Mouse (Mus musculus) midbrain, embryonic 11.5 days (tissue): ENCODE data around the gene Eps8l3. TPM values are rescaled to one million over a fixed set of nuclear protein-coding genes. Genes with fewer than 3 reads are reported as not detected.

Experiments used
- ATAC-seq: fragments of 200-750 bp; cut with Nextera tagmentation; 2 replicates; pipeline ENCODE4 v1.8.0; 2017; ENCODE audit warnings: moderate TSS enrichment, moderate library complexity; ENCODE audit not compliant: low FRiP score
- DNase-seq: peaks from one replicate; pipeline ENCODE4 v3.0.0; 2015; ENCODE audit warnings: low spot score; ENCODE audit errors: missing footprints
- H3K27ac ChIP-seq: fragments of 300-500 bp; sonication (generic); 2 replicates; pipeline ENCODE4 v1.5.1; 2014; ENCODE audit warnings: low read depth, low read length
- H3K27me3 ChIP-seq: fragments of 300-500 bp; sonication (generic); 2 replicates; pipeline ENCODE4 v1.6.1; 2014; ENCODE audit warnings: mild to moderate bottlenecking, low read length, moderate library complexity, mixed read lengths; ENCODE audit not compliant: control insufficient read depth, insufficient read depth
- H3K36me3 ChIP-seq: fragments of 300-500 bp; sonication (generic); 2 replicates; pipeline ENCODE4 v1.6.1; 2014; ENCODE audit warnings: mild to moderate bottlenecking, low read length, moderate library complexity, mixed read lengths; ENCODE audit not compliant: control insufficient read depth, insufficient read depth
- H3K4me1 ChIP-seq: fragments of 300-500 bp; sonication (generic); 2 replicates; pipeline ENCODE4 v1.6.1; 2014; ENCODE audit warnings: low read length; ENCODE audit not compliant: control insufficient read depth, insufficient read depth
- H3K4me2 ChIP-seq: fragments of 300-500 bp; sonication (generic); 2 replicates; pipeline ENCODE4 v1.6.1; 2014; ENCODE audit warnings: mild to moderate bottlenecking, moderate library complexity
- H3K4me3 ChIP-seq: fragments of 300-500 bp; sonication (generic); 2 replicates; pipeline ENCODE4 v1.5.1; 2014; ENCODE audit warnings: low read depth, low read length
- H3K9ac ChIP-seq: fragments of 300-500 bp; sonication (generic); 2 replicates; pipeline ENCODE4 v1.6.1; 2014; ENCODE audit warnings: low read length
- H3K9me3 ChIP-seq: fragments of 300-500 bp; sonication (generic); 2 replicates; pipeline ENCODE4 v1.6.1; 2016; ENCODE audit warnings: low read length; ENCODE audit not compliant: control insufficient read depth
- WGBS: fragments of 180-500 bp; shearing (Covaris S2); extraction: QIAGEN DNeasy Blood & Tissue Kit; methylation state at CpG from one replicate; pipeline ENCODE4 v1.1.7; 2014; 5-methylcytosine and 5-hydroxymethylcytosine counted together
- polyA plus RNA-seq: library from polyadenylated mRNA; unstranded; fragments of >200 nt; fragmentation: Nextera tagmentation; extraction: Ambion mirVana; gene quantifications from 2 replicates; pipeline ENCODE4 v1.2.1, GENCODE M21; 2014

Eps8l3 gene
- polyA plus RNA-seq, 1 experiment from 2014 or later, result not detected

DNA sequence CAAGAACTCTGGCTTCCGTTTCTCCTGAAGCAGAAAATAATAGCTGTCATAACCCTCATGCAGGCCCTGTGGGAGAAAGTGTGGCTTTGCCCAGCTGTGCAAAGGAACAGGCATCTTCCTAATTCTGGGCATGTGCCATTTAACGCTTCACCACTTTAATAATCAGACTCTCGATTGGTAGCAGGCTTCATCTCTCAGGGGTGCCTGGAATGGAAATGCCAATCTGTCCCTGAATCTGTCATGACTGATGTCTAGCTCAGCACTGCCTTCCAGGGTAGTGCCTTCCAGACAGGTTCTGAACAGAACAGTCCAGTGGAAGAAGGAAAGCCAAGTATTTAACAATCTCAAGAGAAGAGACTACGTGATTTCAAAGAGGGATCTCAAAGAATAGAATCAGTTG, 64.2 kb downstream of the Eps8l3 start:
- DNase-seq (no peak), ATAC-seq (no peak)
- H3K9ac ChIP-seq, result no peak overlapping the region
- H3K4me3 ChIP-seq, result no peak overlapping the region
- no peaks in the 10 kb centered on the region; the same call in 1 of the 2 replicates for H3K4me1 ChIP-seq
- no peak overlapping the region for H3K4me2 ChIP-seq
- no peak overlapping the region for H3K27ac ChIP-seq
- 83% methylated on average over 4 of the region's 4 CpGs for WGBS
- H3K27me3 ChIP-seq, result no peaks in the 10 kb centered on the region
- H3K9me3 ChIP-seq, result no peaks in the 10 kb centered on the region
- H3K36me3 ChIP-seq, result no peaks in the 10 kb centered on the region

Other genes with a start within 250 kb of the Eps8l3 start
- not detected in 2 replicates for gene Gm10961, start 245.9 kb upstream of the Eps8l3 start, polyA plus RNA-seq
- 87.6 and 90.6 TPM in 2 replicates for gene Strip1, start 245.5 kb upstream of the Eps8l3 start, polyA plus RNA-seq
- gene Ahcyl1, start 180.7 kb upstream of the Eps8l3 start, polyA plus RNA-seq, result 127 and 132 TPM in 2 replicates
- 4.6 and 5.7 TPM in 2 replicates for gene Csf1, start 116.8 kb upstream of the Eps8l3 start, polyA plus RNA-seq
- 270 and 277 TPM in 2 replicates for gene Gstm5, start 18.6 kb downstream of the Eps8l3 start, polyA plus RNA-seq
- gene Gstm7, start 54.6 kb downstream of the Eps8l3 start, polyA plus RNA-seq, result 54.7 and 58.1 TPM in 2 replicates
- 11.3 and 14.4 TPM in 2 replicates for gene Gstm6, start 66.5 kb downstream of the Eps8l3 start, polyA plus RNA-seq
- gene Gstm3, start 92.1 kb downstream of the Eps8l3 start, polyA plus RNA-seq, result not detected in 2 replicates
- 14.1 and 15.7 TPM in 2 replicates for gene Gstm2, start 109.2 kb downstream of the Eps8l3 start, polyA plus RNA-seq
- gene Gstm1, start 140.7 kb downstream of the Eps8l3 start, polyA plus RNA-seq, result 30.5 and 33.8 TPM in 2 replicates
- 15.2 and 15.8 TPM in 2 replicates for gene Gstm4, start 167.7 kb downstream of the Eps8l3 start, polyA plus RNA-seq
- gene Ampd2, start 209.4 kb downstream of the Eps8l3 start, polyA plus RNA-seq, result 31.2 and 37.0 TPM in 2 replicates
- 0.30 and 0.90 TPM in 2 replicates for gene Gnat2, start 215.6 kb downstream of the Eps8l3 start, polyA plus RNA-seq